Mouse (Mus musculus) heart, adult 8-10 months (tissue): ENCODE measurements around the gene Cylc2. TPM values are rescaled to one million over a fixed set of nuclear protein-coding genes. Genes with fewer than 3 reads are reported as not detected.

Source experiments
- DNase-seq: peaks from one replicate; pipeline ENCODE4 v3.0.0; 2022; ENCODE audit warnings: low spot score
- total RNA-seq, 4 experiments: library from RNA; stranded (reverse); gene quantifications; 2 replicates each; pipeline ENCODE4 v1.2.4; 2022

The Cylc2 gene
- total RNA-seq: not detected

GRCm38 (mm10) chr4:51216378-51216777, at the start of gene Cylc2:
Gene Cylc2 (plus strand): TSS chr4:51216678.
- DNase-seq: no peak
